Mouse (Mus musculus): ENCODE results near the gene Itga11. TPM values are rescaled to one million over a fixed set of nuclear protein-coding genes. Genes with fewer than 3 reads are reported as not detected.

Gene Itga11
- polyA plus RNA-seq, 2 experiments from 2014 or later = 0.07 to 0.18 TPM

DNA sequence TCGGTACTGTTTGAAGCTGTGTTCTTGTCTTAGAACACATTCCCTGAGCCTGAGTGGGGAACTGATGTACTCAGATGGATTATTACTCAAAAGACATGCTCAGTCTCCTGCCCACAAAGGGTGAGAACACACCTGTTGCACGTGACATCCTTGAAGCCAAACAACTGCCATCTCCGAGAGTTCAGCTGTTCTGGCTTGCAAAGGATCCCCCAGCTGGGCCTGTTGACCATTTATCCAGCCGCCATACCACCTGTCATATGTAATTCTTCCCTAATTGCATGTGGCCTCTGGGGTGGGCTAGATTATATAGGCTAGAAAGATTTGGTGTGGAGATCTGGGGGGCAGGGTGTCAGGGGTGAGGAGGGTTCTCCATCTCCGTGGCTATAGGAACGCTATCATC lies 143.2 kb downstream of the Itga11 start:
- no peak for ATAC-seq

DNA sequence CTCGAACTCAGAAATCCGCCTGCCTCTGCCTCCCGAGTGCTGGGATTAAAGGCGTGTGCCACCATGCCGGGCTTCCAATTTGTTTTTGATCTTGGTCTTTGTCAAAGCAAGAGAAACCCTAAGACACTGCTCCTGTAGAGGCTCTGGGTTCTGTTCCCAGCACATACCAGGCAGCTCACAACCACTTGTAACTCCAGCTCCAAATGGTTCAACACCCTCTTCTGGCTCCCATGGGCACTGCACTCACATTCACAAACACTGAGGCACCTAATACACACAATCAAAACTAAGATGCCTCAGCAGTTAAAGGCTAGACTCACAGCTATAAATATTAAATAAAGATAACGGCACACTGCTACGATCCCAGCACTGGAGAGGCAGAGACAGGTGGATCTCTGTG lies 144.2 kb downstream of the Itga11 start:
- no peak for ATAC-seq

DNA sequence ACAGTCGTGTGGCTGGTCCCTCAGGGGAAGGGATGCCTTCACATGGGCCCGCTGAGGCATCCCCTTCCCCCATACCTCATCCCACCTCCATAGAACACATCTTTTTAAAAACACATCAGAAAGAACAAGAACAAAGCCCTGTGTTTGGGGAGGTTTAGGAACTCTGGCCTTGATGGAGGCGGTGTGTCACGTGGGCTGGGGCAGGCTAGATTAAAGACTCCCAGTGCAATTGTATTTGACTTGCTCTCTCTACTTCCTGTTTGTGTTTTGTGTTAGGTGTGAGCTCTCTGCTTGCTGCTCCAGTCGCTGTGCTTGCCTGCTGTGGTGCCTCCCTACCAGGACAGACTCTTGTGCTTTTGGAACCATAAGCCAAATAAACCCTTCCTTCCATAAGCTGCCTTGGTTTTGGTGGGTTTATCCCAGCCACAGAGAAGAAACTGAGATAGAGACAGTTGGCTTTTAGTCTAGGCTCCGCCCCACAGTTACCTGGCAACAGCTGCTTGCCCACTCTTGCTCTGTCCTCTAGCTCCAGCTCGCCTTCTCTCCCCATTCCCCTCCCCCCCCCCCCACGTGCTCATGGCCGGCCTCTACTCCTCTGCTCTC lies 148.3 kb downstream of the Itga11 start:
- ATAC-seq = no peak

- no peak for ATAC-seq
These were observed 148.8 kb downstream of the Itga11 start for GRCm38 (mm10) chr9:62826456-62826855.

- ATAC-seq = peak; percentile 35
These were observed 150.5 kb downstream of the Itga11 start for GRCm38 (mm10) chr9:62827939-62828652.

DNA sequence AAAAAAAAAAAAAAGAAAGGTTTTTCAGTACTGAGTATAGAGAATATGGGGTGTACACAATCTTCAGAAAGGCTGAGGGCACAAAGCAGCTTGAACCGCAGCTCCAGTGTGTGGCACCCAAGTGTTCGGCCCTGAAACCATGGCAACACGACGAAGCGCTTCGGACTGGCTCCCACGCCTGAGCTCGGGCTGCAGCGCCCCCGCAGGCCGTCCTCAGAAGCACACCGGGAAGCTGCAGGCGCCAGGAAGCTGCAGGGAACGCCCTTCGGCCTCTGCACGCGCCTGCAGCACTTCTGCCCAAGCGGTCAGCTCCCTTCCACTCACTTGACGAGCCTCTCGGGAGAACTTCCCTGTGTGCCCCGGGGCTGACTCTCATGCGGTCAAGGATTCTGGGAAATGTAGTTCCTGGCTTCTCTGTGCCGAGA lies 151.0 kb downstream of the Itga11 start:
- peak; percentile 91 for ATAC-seq

DNA sequence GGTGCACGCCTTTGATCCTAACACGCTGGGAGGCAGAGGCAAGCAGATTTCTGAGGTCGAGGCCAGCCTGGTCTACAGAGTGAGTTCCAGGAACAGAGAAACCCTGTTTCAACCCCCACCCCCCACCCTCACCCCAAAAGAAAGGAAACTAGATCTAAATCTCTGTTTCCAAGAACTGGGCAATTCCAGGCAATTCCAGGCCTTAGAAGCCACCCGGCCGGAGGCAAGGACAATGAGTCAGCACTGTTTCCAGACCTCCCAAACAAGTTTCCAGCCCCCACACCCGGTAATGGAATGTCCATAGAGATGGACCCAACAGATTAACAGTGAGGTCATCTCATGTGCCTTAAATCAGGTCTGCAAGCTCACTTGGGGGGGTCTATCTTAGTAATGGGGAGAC lies 152.3 kb downstream of the Itga11 start:
- ATAC-seq = no peak

Other genes with a start within 250 kb of the Itga11 start
- 1 to 10 TPM in 1 of 2 experiments, under 1 TPM in 1; 0.45 to 2.5 TPM for gene Coro2b, start 140.8 kb upstream of the Itga11 start, polyA plus RNA-seq (2017; shearing (Covaris generic))
- gene Fem1b, start 134.1 kb downstream of the Itga11 start, polyA plus RNA-seq (2017; shearing (Covaris generic)) = 1 to 10 TPM; 3.6 TPM
- 10 to 100 TPM in 1 of 2 experiments, 1 to 10 TPM in 1; 7.8 to 10.3 TPM for gene Cln6, start 161.0 kb downstream of the Itga11 start, polyA plus RNA-seq (2017; shearing (Covaris generic))
- not detected for gene Calml4, start 180.3 kb downstream of the Itga11 start, polyA plus RNA-seq (2017; shearing (Covaris generic))

Data from activated CD4-positive, CD25-positive, alpha-beta regulatory T cell, adult 4 months (primary cell).